Mouse (Mus musculus) adrenal gland, adult (tissue): ENCODE data around the gene Nacc2.

Experiments
- DNase-seq, 2 experiments: peaks; one replicate each; pipeline ENCODE4 v3.0.0; 2022 to 2023; ENCODE audit warnings: low spot score in 1 of 2; ENCODE audit not compliant: inconsistent age in 2 of 2

Nacc2 gene

GRCm38 (mm10) chr2:26139545-26140206 is 16.7 kb upstream of the Nacc2 start:
- no peak for DNase-seq

- DNase-seq, result no peak
Observed at GRCm38 (mm10) chr2:26139034-26139544, 16.1 kb upstream of the Nacc2 start.

DNA sequence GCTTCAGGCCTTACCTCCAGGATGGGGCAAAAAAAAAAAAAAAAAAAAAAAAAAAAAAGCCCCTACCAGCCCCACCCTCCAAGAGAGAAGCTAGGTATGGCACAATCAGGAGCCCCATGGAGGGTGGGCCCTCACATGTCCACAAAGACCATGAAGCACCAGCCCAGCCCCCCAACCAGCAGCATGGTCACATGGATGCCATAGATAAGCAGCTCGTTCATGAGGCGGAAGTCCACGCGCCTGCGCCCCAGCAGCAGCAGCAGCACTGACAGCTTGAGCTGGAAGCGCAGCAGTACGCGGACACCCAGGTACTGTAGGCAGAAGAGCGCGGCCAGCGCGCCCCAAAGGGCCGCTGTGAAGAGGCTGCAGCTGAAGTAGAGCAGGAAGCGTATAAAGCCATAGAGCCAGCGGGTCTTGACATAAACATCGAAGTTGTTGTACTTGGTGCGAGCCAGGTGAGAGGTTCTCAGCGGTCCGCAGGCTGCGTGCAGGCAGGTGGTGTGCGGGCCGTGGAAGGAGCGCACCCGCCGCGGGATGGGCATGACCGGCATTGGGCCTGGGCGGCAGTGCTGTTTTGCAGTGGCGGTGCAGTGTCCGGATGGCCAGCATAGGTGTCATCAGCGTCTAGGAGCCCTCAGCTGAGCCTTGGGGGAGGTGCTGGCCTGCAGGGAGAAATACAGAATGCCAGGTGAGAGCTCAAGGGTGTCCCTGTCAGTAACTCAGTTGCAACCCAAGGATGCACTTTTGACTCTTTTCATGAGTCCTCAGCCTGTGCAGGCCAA is 15.4 kb upstream of the Nacc2 start:
- DNase-seq, result peak in 1 of 2 experiments; percentile 45

GRCm38 (mm10) chr2:26134591-26134990 is 11.6 kb upstream of the Nacc2 start:
- peak in 1 of 2 experiments; percentile 32 for DNase-seq

DNA sequence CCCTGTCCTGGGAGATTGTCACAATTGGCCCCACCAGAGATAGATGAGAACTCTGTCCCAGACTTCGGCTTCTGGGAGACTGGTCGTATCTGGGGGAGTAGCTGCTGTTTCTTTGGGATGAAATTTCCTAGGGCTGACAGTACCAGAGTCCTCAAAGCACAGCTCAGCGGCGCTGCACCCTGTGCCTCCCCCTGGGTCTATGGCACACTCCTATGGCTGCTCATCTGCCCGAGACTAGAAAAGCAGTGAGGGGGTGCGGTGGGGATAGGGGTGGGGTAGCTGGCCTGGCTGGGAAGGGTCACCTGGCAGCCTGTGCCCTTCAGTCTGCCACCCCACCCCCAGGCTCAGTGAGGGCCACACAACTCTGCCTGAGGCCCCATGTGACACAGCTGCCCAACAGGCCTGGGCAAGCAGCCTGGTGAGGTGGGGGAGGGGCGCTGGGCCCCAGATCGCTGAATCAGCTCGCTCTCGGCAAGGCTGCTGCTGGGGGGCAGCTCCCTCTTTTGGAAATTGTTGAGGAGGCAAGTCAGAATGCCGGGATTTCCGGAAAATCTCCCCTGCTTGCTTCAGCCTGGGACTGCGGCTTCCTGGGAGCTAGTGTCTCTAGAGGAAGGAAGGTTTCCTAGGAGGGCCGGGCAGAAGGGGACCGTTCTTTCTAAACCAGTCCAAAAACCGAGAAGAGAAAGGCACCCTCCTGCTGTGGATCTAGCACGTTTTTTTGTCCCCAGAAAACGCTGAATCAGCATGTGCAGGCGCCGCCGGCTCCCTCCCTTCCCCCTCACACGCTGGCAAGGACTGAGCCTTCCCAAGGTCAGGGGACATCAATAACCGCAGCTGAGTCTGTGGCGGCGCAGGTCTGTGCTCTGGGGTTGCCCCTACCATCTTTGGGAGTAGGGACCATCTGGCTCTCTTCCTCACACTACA is 9.9 kb upstream of the Nacc2 start:
- peak; percentile 90 to 95 for DNase-seq

- no peak for DNase-seq
Observed at GRCm38 (mm10) chr2:26131327-26131726, 8.3 kb upstream of the Nacc2 start.

- DNase-seq, result no peak
Observed at GRCm38 (mm10) chr2:26129962-26130361, 6.9 kb upstream of the Nacc2 start.

- DNase-seq, result no peak
Observed at GRCm38 (mm10) chr2:26129346-26129745, 6.3 kb upstream of the Nacc2 start.

- peak; percentile 82 to 90 for DNase-seq
Observed at GRCm38 (mm10) chr2:26122171-26123078, 595 bp downstream of the Nacc2 start.

- DNase-seq, result peak in 1 of 2 experiments; percentile 58
Observed at GRCm38 (mm10) chr2:26121541-26122083, 1.4 kb downstream of the Nacc2 start.

DNA sequence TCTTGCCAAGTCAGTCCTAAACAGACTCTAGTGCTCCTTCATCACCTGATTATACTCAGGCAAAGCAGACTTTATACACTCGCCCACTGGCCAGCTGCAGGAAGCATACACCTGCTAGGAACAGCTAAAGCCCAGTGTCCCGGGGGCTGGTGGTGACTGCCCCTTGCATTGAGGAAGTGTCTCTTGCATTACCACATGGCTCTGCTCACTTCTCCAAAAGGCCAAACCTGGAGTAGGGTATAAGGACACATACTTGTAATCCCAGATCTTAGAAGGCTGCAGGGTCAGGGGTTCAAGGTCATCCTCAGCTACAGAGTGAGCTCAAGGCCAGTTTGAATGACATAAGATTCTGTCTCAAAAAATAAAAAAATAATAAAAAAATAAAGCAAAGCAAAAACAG is 3.4 kb downstream of the Nacc2 start:
- no peak for DNase-seq

GRCm38 (mm10) chr2:26119310-26119592 is 3.8 kb downstream of the Nacc2 start:
- no peak for DNase-seq

GRCm38 (mm10) chr2:26118584-26119309 is 4.3 kb downstream of the Nacc2 start:
- no peak for DNase-seq

DNA sequence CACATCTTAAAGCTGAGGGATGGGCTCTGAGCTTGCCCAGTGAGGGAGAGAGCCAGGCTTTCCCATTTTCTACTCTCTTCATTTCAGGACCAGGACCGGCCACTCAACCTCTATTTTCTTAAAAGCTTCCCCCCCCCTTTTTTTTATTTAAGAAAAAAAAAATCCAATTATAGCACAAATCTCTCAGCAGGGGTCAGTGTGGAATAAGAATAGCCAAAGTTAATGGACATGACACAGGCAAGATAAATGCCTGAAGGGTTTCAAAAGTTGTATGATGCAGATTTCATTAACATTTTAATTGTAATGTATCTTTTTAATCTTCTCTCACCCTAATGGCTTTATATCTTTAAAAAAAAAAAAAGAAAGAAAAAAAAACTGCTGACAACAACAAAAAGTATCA is 5.4 kb downstream of the Nacc2 start:
- no peak for DNase-seq

- no peak for DNase-seq
Observed at GRCm38 (mm10) chr2:26116550-26116949, 6.5 kb downstream of the Nacc2 start.

- DNase-seq, result no peak
Observed at GRCm38 (mm10) chr2:26115215-26115614, 7.8 kb downstream of the Nacc2 start.

- DNase-seq, result peak in 1 of 2 experiments; percentile 49
Observed at GRCm38 (mm10) chr2:26108237-26108636, 14.8 kb downstream of the Nacc2 start.

- DNase-seq, result no peak
Observed at GRCm38 (mm10) chr2:26107011-26107410, 16.0 kb downstream of the Nacc2 start.

- no peak for DNase-seq
Observed at GRCm38 (mm10) chr2:26106233-26106632, 16.8 kb downstream of the Nacc2 start.
